Mouse (Mus musculus): ENCODE results near the gene Pdk1. TPM values are rescaled to one million over a fixed set of nuclear protein-coding genes. Genes with fewer than 3 reads are reported as not detected.

Pdk1 gene
- 66.1 and 68.6 TPM in 2 replicates for polyA plus RNA-seq (2015; fragmentation: Nextera tagmentation; extraction: Ambion mirVana)

- Histone ChIP-seq H3K9me3 (replicated peaks; ENCODE audit: control insufficient read depth, low read length) (no peaks in the 10 kb centered on the region), H3K27ac (ENCODE audit: low read length) (peak within 1 kb of the TSS; percentile 98)
- WGBS = under 1% methylated on average over 55 of the region's 55 CpGs
Observed at GRCm38 (mm10) chr2:71872801-71873443, at the start of gene Pdk1. Pdk1 (plus strand) TSS chr2:71873224.

GRCm38 (mm10) chr2:71824146-71824545, 48.9 kb upstream of the Pdk1 start:
- ATAC-seq (ENCODE audit: insufficient read depth, low FRiP score) = no peak
- no peaks in the 10 kb centered on the region for H3K36me3 ChIP-seq (ENCODE audit: control insufficient read depth, insufficient read depth, low read length)
- no peaks in the 10 kb centered on the region for H3K9me3 ChIP-seq (replicated peaks; ENCODE audit: control insufficient read depth, low read length)
- H3K4me1 ChIP-seq (ENCODE audit: control insufficient read depth, insufficient read depth, low read length) = no peaks in the 10 kb centered on the region
- no peak overlapping the region for H3K4me3 ChIP-seq (replicated peaks; ENCODE audit: low read length)
- H3K9ac ChIP-seq (ENCODE audit: low read length) = no peak overlapping the region
- H3K4me2 ChIP-seq (ENCODE audit: low read depth, low read length) = no peak overlapping the region
- H3K27ac ChIP-seq (ENCODE audit: low read length) = no peak overlapping the region
- H3K27me3 ChIP-seq (ENCODE audit: control insufficient read depth, insufficient read depth, low read length) = no peaks in the 10 kb centered on the region
- WGBS = 43% methylated on average over 13 of the region's 13 CpGs

More at GRCm38 (mm10) chr2:71872801-71873443, at the start of gene Pdk1:
- peak; percentile 98 for ATAC-seq (ENCODE audit: insufficient read depth, low FRiP score)
- Histone ChIP-seq H3K4me3 (replicated peaks; ENCODE audit: low read length) (peak within 1 kb of the TSS; percentile 83), H3K36me3 (ENCODE audit: control insufficient read depth, insufficient read depth, low read length) (no peaks in the 10 kb centered on the region), H3K4me1 (ENCODE audit: control insufficient read depth, insufficient read depth, low read length) (peaks cover 13% of the 10 kb centered on the region), H3K4me2 (ENCODE audit: low read depth, low read length) (peak within 1 kb of the TSS; percentile 75), H3K27me3 (ENCODE audit: control insufficient read depth, insufficient read depth, low read length) (no peaks in the 10 kb centered on the region), H3K9ac (ENCODE audit: low read length) (peak within 1 kb of the TSS; percentile 95)

- Histone ChIP-seq H3K4me1 (ENCODE audit: control insufficient read depth, insufficient read depth, low read length) (no peaks in the 10 kb centered on the region), H3K9me3 (replicated peaks; ENCODE audit: control insufficient read depth, low read length) (no peaks in the 10 kb centered on the region), H3K27ac (ENCODE audit: low read length) (no peak overlapping the region), H3K9ac (ENCODE audit: low read length) (no peak overlapping the region), H3K36me3 (ENCODE audit: control insufficient read depth, insufficient read depth, low read length) (no peaks in the 10 kb centered on the region), H3K4me2 (ENCODE audit: low read depth, low read length) (no peak overlapping the region), H3K27me3 (ENCODE audit: control insufficient read depth, insufficient read depth, low read length) (no peaks in the 10 kb centered on the region), H3K4me3 (replicated peaks; ENCODE audit: low read length) (no peak overlapping the region)
- ATAC-seq (ENCODE audit: insufficient read depth, low FRiP score) = no peak
- WGBS = 79% methylated on average over 13 of the region's 13 CpGs
Observed at GRCm38 (mm10) chr2:71827711-71828110, 45.3 kb upstream of the Pdk1 start.

- H3K4me3 ChIP-seq (replicated peaks; ENCODE audit: low read length) = no peak overlapping the region
- H3K4me1 ChIP-seq (ENCODE audit: control insufficient read depth, insufficient read depth, low read length) = no peaks in the 10 kb centered on the region
- no peaks in the 10 kb centered on the region for H3K36me3 ChIP-seq (ENCODE audit: control insufficient read depth, insufficient read depth, low read length)
- no peak overlapping the region for H3K9ac ChIP-seq (ENCODE audit: low read length)
- no peaks in the 10 kb centered on the region for H3K27me3 ChIP-seq (ENCODE audit: control insufficient read depth, insufficient read depth, low read length)
- H3K4me2 ChIP-seq (ENCODE audit: low read depth, low read length) = no peak overlapping the region
- no peak overlapping the region for H3K27ac ChIP-seq (ENCODE audit: low read length)
- WGBS = 57% methylated on average over 11 of the region's 11 CpGs
- no peak for ATAC-seq (ENCODE audit: insufficient read depth, low FRiP score)
- H3K9me3 ChIP-seq (replicated peaks; ENCODE audit: control insufficient read depth, low read length) = no peaks in the 10 kb centered on the region
Observed at GRCm38 (mm10) chr2:71828928-71829327, 44.1 kb upstream of the Pdk1 start.

- Histone ChIP-seq H3K27me3 (ENCODE audit: control insufficient read depth, insufficient read depth, low read length) (no peaks in the 10 kb centered on the region), H3K9ac (ENCODE audit: low read length) (no peak overlapping the region), H3K4me1 (ENCODE audit: control insufficient read depth, insufficient read depth, low read length) (no peaks in the 10 kb centered on the region), H3K4me2 (ENCODE audit: low read depth, low read length) (no peak overlapping the region), H3K27ac (ENCODE audit: low read length) (no peak overlapping the region), H3K9me3 (replicated peaks; ENCODE audit: control insufficient read depth, low read length) (no peaks in the 10 kb centered on the region), H3K36me3 (ENCODE audit: control insufficient read depth, insufficient read depth, low read length) (no peaks in the 10 kb centered on the region), H3K4me3 (replicated peaks; ENCODE audit: low read length) (no peak overlapping the region)
- ATAC-seq (ENCODE audit: insufficient read depth, low FRiP score) = no peak
- 74% methylated on average over 6 of the region's 6 CpGs for WGBS
Observed at GRCm38 (mm10) chr2:71833626-71834025, 39.4 kb upstream of the Pdk1 start.

- Histone ChIP-seq H3K9ac (ENCODE audit: low read length) (no peak overlapping the region), H3K27ac (ENCODE audit: low read length) (no peak overlapping the region), H3K9me3 (replicated peaks; ENCODE audit: control insufficient read depth, low read length) (no peaks in the 10 kb centered on the region), H3K36me3 (ENCODE audit: control insufficient read depth, insufficient read depth, low read length) (no peaks in the 10 kb centered on the region), H3K4me1 (ENCODE audit: control insufficient read depth, insufficient read depth, low read length) (no peaks in the 10 kb centered on the region), H3K27me3 (ENCODE audit: control insufficient read depth, insufficient read depth, low read length) (no peaks in the 10 kb centered on the region), H3K4me2 (ENCODE audit: low read depth, low read length) (no peak overlapping the region), H3K4me3 (replicated peaks; ENCODE audit: low read length) (no peak overlapping the region)
- ATAC-seq (ENCODE audit: insufficient read depth, low FRiP score) = no peak
- 77% methylated on average over 7 of the region's 7 CpGs for WGBS
Observed at GRCm38 (mm10) chr2:71834371-71834770, 38.7 kb upstream of the Pdk1 start.

- H3K9ac ChIP-seq (ENCODE audit: low read length) = no peak overlapping the region
- ATAC-seq (ENCODE audit: insufficient read depth, low FRiP score) = no peak
Observed at GRCm38 (mm10) chr2:71835556-71835955, 37.5 kb upstream of the Pdk1 start.

GRCm38 (mm10) chr2:71836232-71836631, 36.8 kb upstream of the Pdk1 start:
- 87% methylated on average over 4 of the region's 4 CpGs for WGBS
- ATAC-seq (ENCODE audit: insufficient read depth, low FRiP score) = no peak
- H3K36me3 ChIP-seq (ENCODE audit: control insufficient read depth, insufficient read depth, low read length) = no peaks in the 10 kb centered on the region
- no peak overlapping the region for H3K4me2 ChIP-seq (ENCODE audit: low read depth, low read length)
- no peak overlapping the region for H3K9ac ChIP-seq (ENCODE audit: low read length)
- no peaks in the 10 kb centered on the region for H3K4me1 ChIP-seq (ENCODE audit: control insufficient read depth, insufficient read depth, low read length)
- H3K27ac ChIP-seq (ENCODE audit: low read length) = no peak overlapping the region
- H3K4me3 ChIP-seq (replicated peaks; ENCODE audit: low read length) = no peak overlapping the region
- no peaks in the 10 kb centered on the region for H3K27me3 ChIP-seq (ENCODE audit: control insufficient read depth, insufficient read depth, low read length)
- H3K9me3 ChIP-seq (replicated peaks; ENCODE audit: control insufficient read depth, low read length) = no peaks in the 10 kb centered on the region

More at GRCm38 (mm10) chr2:71835556-71835955, 37.5 kb upstream of the Pdk1 start:
- Histone ChIP-seq H3K36me3 (ENCODE audit: control insufficient read depth, insufficient read depth, low read length) (no peaks in the 10 kb centered on the region), H3K27me3 (ENCODE audit: control insufficient read depth, insufficient read depth, low read length) (no peaks in the 10 kb centered on the region), H3K27ac (ENCODE audit: low read length) (no peak overlapping the region), H3K9me3 (replicated peaks; ENCODE audit: control insufficient read depth, low read length) (no peaks in the 10 kb centered on the region), H3K4me2 (ENCODE audit: low read depth, low read length) (no peak overlapping the region), H3K4me3 (replicated peaks; ENCODE audit: low read length) (no peak overlapping the region), H3K4me1 (ENCODE audit: control insufficient read depth, insufficient read depth, low read length) (no peaks in the 10 kb centered on the region)
- WGBS = 76% methylated on average over 8 of the region's 8 CpGs

- H3K9me3 ChIP-seq (replicated peaks; ENCODE audit: control insufficient read depth, low read length) = no peaks in the 10 kb centered on the region
- no peak overlapping the region for H3K4me3 ChIP-seq (replicated peaks; ENCODE audit: low read length)
- no peak overlapping the region for H3K9ac ChIP-seq (ENCODE audit: low read length)
- 47% methylated on average over 4 of the region's 4 CpGs for WGBS
- no peak overlapping the region for H3K27ac ChIP-seq (ENCODE audit: low read length)
- H3K4me2 ChIP-seq (ENCODE audit: low read depth, low read length) = no peak overlapping the region
- H3K36me3 ChIP-seq (ENCODE audit: control insufficient read depth, insufficient read depth, low read length) = no peaks in the 10 kb centered on the region
- no peak for ATAC-seq (ENCODE audit: insufficient read depth, low FRiP score)
- no peaks in the 10 kb centered on the region for H3K27me3 ChIP-seq (ENCODE audit: control insufficient read depth, insufficient read depth, low read length)
- no peaks in the 10 kb centered on the region for H3K4me1 ChIP-seq (ENCODE audit: control insufficient read depth, insufficient read depth, low read length)
Observed at GRCm38 (mm10) chr2:71837261-71837660, 35.8 kb upstream of the Pdk1 start.
